ENCODE assay signal across 10 mouse cellular contexts in the genomic region with DNA sequence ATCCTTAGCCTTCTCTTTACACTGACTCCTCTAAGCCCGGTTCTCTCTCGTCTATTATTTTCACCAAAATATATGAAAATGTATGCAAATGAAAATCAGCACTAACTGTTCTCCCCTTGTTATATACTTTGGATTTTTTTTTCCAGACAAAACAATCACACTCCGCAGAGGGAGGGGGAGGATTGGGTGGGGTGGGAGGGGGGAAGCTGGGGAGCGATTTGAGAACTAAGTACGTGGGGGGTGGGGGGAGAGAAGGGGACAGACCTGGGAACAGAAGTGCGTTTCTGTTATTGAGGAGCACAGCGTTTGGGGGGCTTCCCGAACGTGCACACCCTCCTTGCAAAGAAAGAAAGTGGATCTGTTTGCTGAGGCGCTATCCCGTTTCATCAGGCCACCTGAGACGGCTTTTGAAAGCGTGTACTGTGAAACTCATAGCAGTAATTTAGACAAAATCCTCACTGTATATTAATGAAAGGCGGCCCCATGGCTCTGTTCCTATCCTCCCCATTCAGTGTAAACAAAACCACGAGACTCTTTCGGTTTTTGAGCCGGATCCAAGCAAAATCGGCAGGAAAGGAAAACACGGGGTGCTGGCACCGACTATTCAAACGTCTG. TPM values are rescaled to one million over a fixed set of nuclear protein-coding genes. Genes with fewer than 3 reads are reported as not detected.
DNase-seq lines count a peak whose midpoint lies in the region; ATAC-seq and TF ChIP-seq lines count a peak whose summit lies in the region.
"Had no signal": no experiment of that assay in that cellular context is flagged by ENCODE, and none has a peak within 500 bp of the region (broad histone marks: within the 10 kb centered on the region; RNA-seq: fewer than 3 reads in every experiment).

No protein-coding gene starts in this region.

- under 1% methylated on average over 21 of the region's 21 CpGs for WGBS in forebrain, embryonic 16.5 days
- under 1% methylated on average over 21 of the region's 21 CpGs for WGBS in liver, postnatal 0 days (ENCODE audit: insufficient replicate concordance)

- no peaks in the 10 kb centered on the region for H3K9me3 ChIP-seq in forebrain, embryonic 16.5 days (ENCODE audit: control insufficient read depth, low read length)
- H3K9me3 ChIP-seq in liver, postnatal 0 days (ENCODE audit: low read length): no peaks in the 10 kb centered on the region

- H3K4me1 ChIP-seq in cortical plate, adult 2 months (ENCODE audit: control insufficient read depth, insufficient read depth, low read length): no peaks in the 10 kb centered on the region
- peaks cover 2% of the 10 kb centered on the region; the same call in 1 of the 2 replicates for H3K4me1 ChIP-seq in forebrain, embryonic 16.5 days (replicated peaks; ENCODE audit: control insufficient read depth, insufficient read depth, low read length)
- 0 out of 2 replicates have a peak, but pooled peaks cover 2% of the 10 kb centered on the region for H3K4me1 ChIP-seq in liver, postnatal 0 days (ENCODE audit: insufficient read depth)

- TF ChIP-seq EP300 in liver, postnatal 0 days (IDR thresholded peaks at IDR 0.05; ENCODE audit: low read depth): no peak

- H3K4me3 ChIP-seq in cortical plate, adult 2 months (ENCODE audit: insufficient read depth, low read length): peak overlapping the region; percentile 93
- H3K4me3 ChIP-seq in forebrain, embryonic 16.5 days (replicated peaks; ENCODE audit: low read length): peak overlapping the region; percentile 86
- peak overlapping the region; percentile 34 for H3K4me3 ChIP-seq in liver, postnatal 0 days (ENCODE audit: low read depth, low read length)

- no peaks in the 10 kb centered on the region for H3K36me3 ChIP-seq in forebrain, embryonic 16.5 days (ENCODE audit: control insufficient read depth, insufficient read depth)
- H3K36me3 ChIP-seq in liver, postnatal 0 days (replicated peaks; ENCODE audit: insufficient read depth, low read length): no peaks in the 10 kb centered on the region

- peak; percentile 34 for DNase-seq in kidney, adult 11 months
- no peak for DNase-seq in kidney, adult 18-20 months
- DNase-seq in liver, postnatal 0 days: no peak
- no peak for DNase-seq in ovary, postnatal 14 days (ENCODE audit: low spot score)
- DNase-seq in thymus, adult 18-20 months: no peak
- DNase-seq in adrenal gland, postnatal 10 days: no peak
- DNase-seq: lung, adult 18-20 months had no signal

- no peaks in the 10 kb centered on the region for H3K27me3 ChIP-seq in forebrain, embryonic 16.5 days (replicated peaks; ENCODE audit: control insufficient read depth, insufficient read depth, low read length)
- peaks cover 86% of the 10 kb centered on the region for H3K27me3 ChIP-seq in liver, postnatal 0 days (ENCODE audit: insufficient read depth, low read length)

- ATAC-seq in forebrain, embryonic 16.5 days: peak; percentile 31
- ATAC-seq in liver, postnatal 0 days: no peak

- no peak for TF ChIP-seq CTCF in cortical plate, adult 2 months (IDR thresholded peaks at IDR 0.05; ENCODE audit: extremely low read depth, insufficient read depth, low read length)
- no peak for TF ChIP-seq CTCF in liver, postnatal 0 days (IDR thresholded peaks at IDR 0.05; ENCODE audit: low read depth)

- peak overlapping the region; percentile 59 for H3K4me2 ChIP-seq in forebrain, embryonic 16.5 days (ENCODE audit: low read length)
- H3K4me2 ChIP-seq in liver, postnatal 0 days (ENCODE audit: low read depth, low read length): peak overlapping the region; percentile 63

- TF ChIP-seq POLR2A in cortical plate, adult 2 months (IDR thresholded peaks at IDR 0.05; ENCODE audit: extremely low read depth, insufficient read depth, low read length): 0 out of 2 replicates have a peak, but pooled peaks have one; percentile 35

- H3K9ac ChIP-seq in forebrain, embryonic 16.5 days (replicated peaks; ENCODE audit: low read depth, low read length): peak overlapping the region; percentile 86
- no peak overlapping the region for H3K9ac ChIP-seq in liver, postnatal 0 days (replicated peaks)

- H3K27ac ChIP-seq in cortical plate, adult 2 months (ENCODE audit: insufficient read depth, low read length): peak overlapping the region; percentile 92
- H3K27ac ChIP-seq in forebrain, embryonic 16.5 days (ENCODE audit: low read length): peak overlapping the region; percentile 99
- H3K27ac ChIP-seq in liver, postnatal 0 days (ENCODE audit: low read depth): no peak overlapping the region

RNA-seq across cellular contexts. Expression of gene Pou3f3, which starts 2.4 kb away (rescaled TPM):
- 37.5 and 39.1 TPM in 2 replicates for polyA plus RNA-seq in cortical plate, adult 2 months (2012; rRNA removed)
- 41.0 and 56.6 TPM in 2 replicates for polyA plus RNA-seq in forebrain, embryonic 16.5 days (2015; fragmentation: Nextera tagmentation; extraction: Ambion mirVana)
- polyA plus RNA-seq in liver, postnatal 0 days (2015; fragmentation: Nextera tagmentation; extraction: Ambion mirVana): not detected in 2 replicates
- under 1 TPM; 0.03 TPM for total RNA-seq in adrenal gland, postnatal 10 days (2021)
- total RNA-seq: common myeloid progenitor, adult 5-6 weeks had no signal

Comparison
In these comparisons a context has a peak if more than half of its experiments do, and no peak if none do; other contexts are left out.
1. H3K4me3 ChIP-seq: peak in every context shown above with its lines; median percentile 93 in cortical plate, adult 2 months; 86 in forebrain, embryonic 16.5 days; 34 in liver, postnatal 0 days.
2. RNA of gene Pou3f3, which starts 2.4 kb away (polyA plus RNA-seq): 41.0 to 56.6 TPM in forebrain, embryonic 16.5 days and 37.5 to 39.1 TPM in cortical plate, adult 2 months; not detected in liver, postnatal 0 days; every median in the first group is over 10 times any median in the second.